Mouse (Mus musculus) adipose tissue, adult 10 weeks (tissue): ENCODE measurements around the gene Mgme1. TPM values are rescaled to one million over a fixed set of nuclear protein-coding genes. Genes with fewer than 3 reads are reported as not detected.

ENCODE experiments used
- polyA plus RNA-seq: library from polyadenylated mRNA; stranded (reverse); fragments of 350-450 nt; fragmentation: Illumina TruSeq; extraction: RNeasy Lipid Tissue Mini Kit (QIAGEN cat#74804); gene quantifications from one replicate; pipeline ENCODE4 v1.2.3, GENCODE M21; 2014; ENCODE audit warnings: low read depth, low replicate concordance

Mgme1 gene
- polyA plus RNA-seq, result 19.0 TPM

GRCm38 (mm10) chr2:144270507-144271420 is at the start of gene Mgme1, which contains the start of gene Snx5:
Gene Mgme1 (plus strand): TSS chr2:144270663.
Gene Snx5 (minus strand): TSS chr2:144270906.

Other genes with a start within 250 kb of the Mgme1 start
- gene Banf2, start 237.6 kb upstream of the Mgme1 start, polyA plus RNA-seq, result 1.5 TPM
- 186 TPM for gene Snx5, start 243 bp downstream of the Mgme1 start, polyA plus RNA-seq
- 2.9 TPM for gene Ovol2, start 61.5 kb downstream of the Mgme1 start, polyA plus RNA-seq
- 23.6 TPM for gene Kat14, start 98.3 kb downstream of the Mgme1 start, polyA plus RNA-seq
- gene Pet117, start 98.3 kb downstream of the Mgme1 start, polyA plus RNA-seq, result not detected